Mouse (Mus musculus): Measurements from ENCODE around the gene Slc6a2. TPM values are rescaled to one million over a fixed set of nuclear protein-coding genes. Genes with fewer than 3 reads are reported as not detected.

Gene Slc6a2
- polyA plus RNA-seq, 1 experiment from 2014 or later: 0.06 TPM

GRCm38 (mm10) chr8:92950639-92951371, 9.1 kb upstream of the Slc6a2 start:
- Histone ChIP-seq H3K36me3 (replicated peaks; ENCODE audit: control insufficient read depth, insufficient read depth, low read depth, low read length) (no peaks in the 10 kb centered on the region), H3K4me1 (ENCODE audit: control insufficient read depth, insufficient read depth, low read length) (no peaks in the 10 kb centered on the region), H3K27ac (replicated peaks; ENCODE audit: low read depth, low read length) (no peak overlapping the region), H3K9ac (replicated peaks; ENCODE audit: low read length) (no peak overlapping the region), H3K4me2 (ENCODE audit: low read depth, low read length) (no peak overlapping the region), H3K9me3 (replicated peaks; ENCODE audit: control insufficient read depth, low read length) (no peaks in the 10 kb centered on the region), H3K27me3 (ENCODE audit: control insufficient read depth, insufficient read depth, low read length) (no peaks in the 10 kb centered on the region), H3K4me3 (ENCODE audit: low read depth, low read length) (no peak overlapping the region)
- no peak for DNase-seq (ENCODE audit: low spot score)
- ATAC-seq (replicated peaks; ENCODE audit: insufficient number of reproducible peaks, low FRiP score, low TSS enrichment, low read depth): no peak
- WGBS: 82% methylated on average over 12 of the region's 12 CpGs

DNA sequence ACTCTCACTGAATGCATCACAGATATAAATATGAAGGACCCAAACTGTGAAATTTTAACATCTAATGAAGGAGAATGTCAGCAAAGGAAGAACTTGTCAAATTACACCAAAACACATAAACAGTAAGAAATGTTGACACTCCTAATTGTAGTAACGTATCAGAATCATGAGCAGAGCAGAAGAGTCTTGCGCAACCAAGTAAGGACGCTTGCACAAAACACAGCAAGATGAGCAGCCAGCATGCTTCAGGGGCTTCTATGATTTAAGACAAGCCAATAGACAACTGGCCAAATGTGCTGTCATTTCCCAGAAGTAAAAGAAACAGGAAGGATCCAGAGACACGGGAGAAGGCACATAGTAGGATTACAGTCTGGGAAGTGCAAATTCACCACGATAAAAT, 5.8 kb upstream of the Slc6a2 start:
- no peak overlapping the region for H3K27ac ChIP-seq (replicated peaks; ENCODE audit: low read depth, low read length)
- no peak for ATAC-seq (replicated peaks; ENCODE audit: insufficient number of reproducible peaks, low FRiP score, low TSS enrichment, low read depth)
- H3K9ac ChIP-seq (replicated peaks; ENCODE audit: low read length): no peak overlapping the region
- no peak overlapping the region for H3K4me3 ChIP-seq (ENCODE audit: low read depth, low read length)
- H3K4me1 ChIP-seq (ENCODE audit: control insufficient read depth, insufficient read depth, low read length): no peaks in the 10 kb centered on the region
- no peak for DNase-seq (ENCODE audit: low spot score)
- no peaks in the 10 kb centered on the region for H3K27me3 ChIP-seq (ENCODE audit: control insufficient read depth, insufficient read depth, low read length)
- no peaks in the 10 kb centered on the region for H3K9me3 ChIP-seq (replicated peaks; ENCODE audit: control insufficient read depth, low read length)
- WGBS: 86% methylated on average over 5 of the region's 5 CpGs
- H3K36me3 ChIP-seq (replicated peaks; ENCODE audit: control insufficient read depth, insufficient read depth, low read depth, low read length): no peaks in the 10 kb centered on the region
- no peak overlapping the region for H3K4me2 ChIP-seq (ENCODE audit: low read depth, low read length)

GRCm38 (mm10) chr8:92960451-92960911, 602 bp downstream of the Slc6a2 start:
- DNase-seq (ENCODE audit: low spot score): peak; percentile 56
- Histone ChIP-seq H3K9me3 (replicated peaks; ENCODE audit: control insufficient read depth, low read length) (no peaks in the 10 kb centered on the region), H3K4me3 (ENCODE audit: low read depth, low read length) (peak overlapping the region; percentile 44), H3K9ac (replicated peaks; ENCODE audit: low read length) (peak overlapping the region; percentile 39), H3K27me3 (ENCODE audit: control insufficient read depth, insufficient read depth, low read length) (peaks cover 31% of the 10 kb centered on the region), H3K27ac (replicated peaks; ENCODE audit: low read depth, low read length) (no peak overlapping the region), H3K36me3 (replicated peaks; ENCODE audit: control insufficient read depth, insufficient read depth, low read depth, low read length) (no peaks in the 10 kb centered on the region), H3K4me1 (ENCODE audit: control insufficient read depth, insufficient read depth, low read length) (no peaks in the 10 kb centered on the region), H3K4me2 (ENCODE audit: low read depth, low read length) (peak overlapping the region; percentile 94)
- under 1% methylated on average over 42 of the region's 42 CpGs for WGBS
- 0 out of 2 replicates have a peak, but pooled peaks have one; percentile 72 for ATAC-seq (replicated peaks; ENCODE audit: insufficient number of reproducible peaks, low FRiP score, low TSS enrichment, low read depth)

DNA sequence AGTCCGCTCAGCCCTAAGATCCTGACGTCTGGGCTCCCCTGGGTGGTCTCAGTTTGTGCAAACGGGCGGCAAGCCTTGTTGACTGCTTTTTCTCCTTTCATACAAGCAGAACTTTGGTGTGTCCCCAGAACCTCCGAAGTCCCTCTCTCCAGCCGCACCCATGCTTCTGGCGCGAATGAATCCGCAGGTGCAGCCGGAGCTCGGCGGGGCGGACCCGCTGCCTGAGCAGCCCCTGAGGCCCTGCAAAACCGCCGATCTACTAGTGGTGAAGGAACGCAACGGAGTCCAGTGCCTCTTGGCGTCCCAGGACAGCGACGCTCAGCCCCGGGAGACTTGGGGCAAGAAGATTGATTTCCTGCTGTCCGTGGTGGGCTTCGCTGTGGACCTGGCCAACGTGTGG, 1.2 kb downstream of the Slc6a2 start:
- H3K27me3 ChIP-seq (ENCODE audit: control insufficient read depth, insufficient read depth, low read length): peaks cover 31% of the 10 kb centered on the region
- peak overlapping the region; percentile 44 for H3K4me3 ChIP-seq (ENCODE audit: low read depth, low read length)
- no peak overlapping the region for H3K27ac ChIP-seq (replicated peaks; ENCODE audit: low read depth, low read length)
- H3K36me3 ChIP-seq (replicated peaks; ENCODE audit: control insufficient read depth, insufficient read depth, low read depth, low read length): no peaks in the 10 kb centered on the region
- H3K4me2 ChIP-seq (ENCODE audit: low read depth, low read length): peak overlapping the region; percentile 94
- no peaks in the 10 kb centered on the region for H3K4me1 ChIP-seq (ENCODE audit: control insufficient read depth, insufficient read depth, low read length)
- no peaks in the 10 kb centered on the region for H3K9me3 ChIP-seq (replicated peaks; ENCODE audit: control insufficient read depth, low read length)
- 2% methylated on average over 25 of the region's 25 CpGs for WGBS
- DNase-seq (ENCODE audit: low spot score) (peak; percentile 19), ATAC-seq (replicated peaks; ENCODE audit: insufficient number of reproducible peaks, low FRiP score, low TSS enrichment, low read depth) (no peak)
- no peak overlapping the region for H3K9ac ChIP-seq (replicated peaks; ENCODE audit: low read length)

DNA sequence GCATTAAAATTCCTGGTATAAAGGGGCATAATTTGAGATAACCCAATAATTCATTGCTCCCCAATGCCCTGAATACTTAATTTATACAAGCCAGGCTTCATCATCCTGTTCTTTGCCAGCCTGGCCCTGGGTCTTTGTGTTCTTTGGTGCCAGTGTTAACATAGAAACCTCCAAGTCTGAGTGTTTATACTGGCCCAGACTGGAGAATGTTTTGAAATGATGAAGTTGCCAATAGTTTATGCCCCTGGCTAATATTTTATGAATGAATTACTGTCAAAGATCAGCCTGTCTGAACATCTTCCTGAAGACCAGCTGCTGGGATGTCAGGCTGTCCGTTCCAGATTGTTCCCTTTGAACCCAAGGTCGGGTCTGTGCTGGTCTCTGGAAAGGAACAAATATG, 4.7 kb downstream of the Slc6a2 start:
- H3K4me1 ChIP-seq (ENCODE audit: control insufficient read depth, insufficient read depth, low read length): no peaks in the 10 kb centered on the region
- no peaks in the 10 kb centered on the region for H3K36me3 ChIP-seq (replicated peaks; ENCODE audit: control insufficient read depth, insufficient read depth, low read depth, low read length)
- ATAC-seq (replicated peaks; ENCODE audit: insufficient number of reproducible peaks, low FRiP score, low TSS enrichment, low read depth) (no peak), DNase-seq (ENCODE audit: low spot score) (no peak)
- no peak overlapping the region for H3K9ac ChIP-seq (replicated peaks; ENCODE audit: low read length)
- H3K9me3 ChIP-seq (replicated peaks; ENCODE audit: control insufficient read depth, low read length): no peaks in the 10 kb centered on the region
- no peak overlapping the region for H3K4me3 ChIP-seq (ENCODE audit: low read depth, low read length)
- no peak overlapping the region for H3K27ac ChIP-seq (replicated peaks; ENCODE audit: low read depth, low read length)
- WGBS: 64% methylated on average over 2 of the region's 2 CpGs
- H3K27me3 ChIP-seq (ENCODE audit: control insufficient read depth, insufficient read depth, low read length): peaks cover 28% of the 10 kb centered on the region
- no peak overlapping the region for H3K4me2 ChIP-seq (ENCODE audit: low read depth, low read length)

- H3K9ac ChIP-seq (replicated peaks; ENCODE audit: low read length): no peak overlapping the region
- ATAC-seq (replicated peaks; ENCODE audit: insufficient number of reproducible peaks, low FRiP score, low TSS enrichment, low read depth) (no peak), DNase-seq (ENCODE audit: low spot score) (no peak)
- H3K27me3 ChIP-seq (ENCODE audit: control insufficient read depth, insufficient read depth, low read length): no peaks in the 10 kb centered on the region
- 75% methylated on average over 5 of the region's 5 CpGs for WGBS
- H3K4me3 ChIP-seq (ENCODE audit: low read depth, low read length): no peak overlapping the region
- H3K4me2 ChIP-seq (ENCODE audit: low read depth, low read length): no peak overlapping the region
- no peaks in the 10 kb centered on the region for H3K9me3 ChIP-seq (replicated peaks; ENCODE audit: control insufficient read depth, low read length)
- H3K36me3 ChIP-seq (replicated peaks; ENCODE audit: control insufficient read depth, insufficient read depth, low read depth, low read length): no peaks in the 10 kb centered on the region
- H3K27ac ChIP-seq (replicated peaks; ENCODE audit: low read depth, low read length): no peak overlapping the region
- H3K4me1 ChIP-seq (ENCODE audit: control insufficient read depth, insufficient read depth, low read length): no peaks in the 10 kb centered on the region
These were observed 13.1 kb downstream of the Slc6a2 start for GRCm38 (mm10) chr8:92972949-92973348.

- H3K4me2 ChIP-seq (ENCODE audit: low read depth, low read length): no peak overlapping the region
- no peak overlapping the region for H3K4me3 ChIP-seq (ENCODE audit: low read depth, low read length)
- no peaks in the 10 kb centered on the region for H3K27me3 ChIP-seq (ENCODE audit: control insufficient read depth, insufficient read depth, low read length)
- H3K9ac ChIP-seq (replicated peaks; ENCODE audit: low read length): no peak overlapping the region
- WGBS: 95% methylated on average over 5 of the region's 5 CpGs
- ATAC-seq (replicated peaks; ENCODE audit: insufficient number of reproducible peaks, low FRiP score, low TSS enrichment, low read depth) (no peak), DNase-seq (ENCODE audit: low spot score) (no peak)
- H3K36me3 ChIP-seq (replicated peaks; ENCODE audit: control insufficient read depth, insufficient read depth, low read depth, low read length): no peaks in the 10 kb centered on the region
- no peak overlapping the region for H3K27ac ChIP-seq (replicated peaks; ENCODE audit: low read depth, low read length)
- no peaks in the 10 kb centered on the region for H3K9me3 ChIP-seq (replicated peaks; ENCODE audit: control insufficient read depth, low read length)
- H3K4me1 ChIP-seq (ENCODE audit: control insufficient read depth, insufficient read depth, low read length): no peaks in the 10 kb centered on the region
These were observed 16.8 kb downstream of the Slc6a2 start for GRCm38 (mm10) chr8:92976656-92977055.

GRCm38 (mm10) chr8:92982491-92982890, 22.6 kb downstream of the Slc6a2 start:
- ATAC-seq (replicated peaks; ENCODE audit: insufficient number of reproducible peaks, low FRiP score, low TSS enrichment, low read depth): no peak
- DNase-seq (ENCODE audit: low spot score): no peak
- H3K27ac ChIP-seq (replicated peaks; ENCODE audit: low read depth, low read length): no peak overlapping the region
- H3K27me3 ChIP-seq (ENCODE audit: control insufficient read depth, insufficient read depth, low read length): no peaks in the 10 kb centered on the region
- H3K4me2 ChIP-seq (ENCODE audit: low read depth, low read length): no peak overlapping the region
- no peak overlapping the region for H3K4me3 ChIP-seq (ENCODE audit: low read depth, low read length)
- no peak overlapping the region for H3K9ac ChIP-seq (replicated peaks; ENCODE audit: low read length)
- H3K9me3 ChIP-seq (replicated peaks; ENCODE audit: control insufficient read depth, low read length): no peaks in the 10 kb centered on the region
- no peaks in the 10 kb centered on the region for H3K4me1 ChIP-seq (ENCODE audit: control insufficient read depth, insufficient read depth, low read length)
- 83% methylated on average over 3 of the region's 3 CpGs for WGBS
- H3K36me3 ChIP-seq (replicated peaks; ENCODE audit: control insufficient read depth, insufficient read depth, low read depth, low read length): no peaks in the 10 kb centered on the region
